Mouse (Mus musculus): ENCODE results near the gene Kcnmb4. TPM values are rescaled to one million over a fixed set of nuclear protein-coding genes. Genes with fewer than 3 reads are reported as not detected.

Kcnmb4 gene
- polyA plus RNA-seq (2014; fragmentation: Illumina TruSeq; extraction: RNeasy Lipid Tissue Mini Kit (QIAGEN cat#74804); ENCODE audit: low read depth, low replicate concordance) = 9.8 TPM

DNA sequence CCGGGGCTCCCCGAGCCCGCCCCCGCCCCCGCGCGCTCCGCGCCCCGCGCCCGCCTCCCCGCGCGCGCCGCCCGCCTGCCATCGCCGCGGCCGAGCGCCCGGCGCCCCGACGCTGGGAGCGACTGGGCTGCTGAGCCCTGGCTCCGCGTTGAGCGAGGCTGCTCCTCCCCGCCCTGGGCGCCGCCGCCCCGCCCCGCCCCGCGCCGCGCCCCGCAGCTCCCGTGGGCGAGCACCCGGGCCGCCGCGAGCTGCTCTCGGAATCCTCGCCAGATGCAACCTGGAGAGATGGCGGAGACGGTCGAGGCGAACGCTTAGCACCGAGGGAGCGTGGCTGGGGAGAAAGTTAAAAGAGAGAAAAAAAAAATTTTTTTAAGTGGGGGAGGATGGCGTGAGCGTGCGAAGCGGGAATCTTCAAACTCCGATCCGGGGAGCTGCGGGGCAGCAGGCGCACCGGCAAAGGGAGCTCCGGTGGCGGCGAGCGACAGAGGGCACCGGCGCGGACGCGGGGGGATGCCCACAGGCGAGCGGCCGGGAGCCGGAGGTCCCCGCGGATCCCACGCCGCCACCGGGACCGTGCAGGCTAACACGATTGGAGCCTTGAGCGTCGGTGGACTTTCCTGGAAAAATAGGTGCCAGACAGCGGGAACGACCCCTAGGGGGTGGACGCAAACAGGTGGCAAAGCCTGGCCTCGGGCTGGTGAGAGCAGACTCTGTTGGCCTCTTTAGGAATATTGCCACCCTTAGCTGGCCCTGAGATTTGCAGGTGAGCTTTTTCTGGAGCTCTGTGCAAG, at the start of gene Kcnmb4:
Gene Kcnmb4 (minus strand): TSS at position 120 of the 791 bp plus-strand sequence.

Other genes starting within 250 kb of the Kcnmb4 start
- gene Ptprb, start 198.4 kb downstream of the Kcnmb4 start, polyA plus RNA-seq (2014; fragmentation: Illumina TruSeq; extraction: RNeasy Lipid Tissue Mini Kit (QIAGEN cat#74804); ENCODE audit: low read depth, low replicate concordance) = 19.4 TPM
- 45.1 TPM for gene Cnot2, start 107.6 kb upstream of the Kcnmb4 start, polyA plus RNA-seq (2014; fragmentation: Illumina TruSeq; extraction: RNeasy Lipid Tissue Mini Kit (QIAGEN cat#74804); ENCODE audit: low read depth, low replicate concordance)